ENCODE assay signal across 25 mouse cellular contexts in genomic region chr5:134371511-134372289, GRCm38 (mm10). TPM values are rescaled to one million over a fixed set of nuclear protein-coding genes. Genes with fewer than 3 reads are reported as not detected.
A peak's percentile ranks its signal among the peaks of the same experiment; 100 is the strongest.
DNase-seq lines count a peak whose midpoint lies in the region; ATAC-seq and TF ChIP-seq lines count a peak whose summit lies in the region.
"Had no signal": no experiment of that assay in that cellular context is flagged by ENCODE, and none has a peak within 500 bp of the region (broad histone marks: within the 10 kb centered on the region; RNA-seq: fewer than 3 reads in every experiment).

No protein-coding gene starts in this region.

- H3K4me2 ChIP-seq in heart, postnatal 0 days (ENCODE audit: low read depth, low read length) = no peak overlapping the region
- no peak overlapping the region for H3K4me2 ChIP-seq in forebrain, embryonic 11.5 days (ENCODE audit: low read depth, low read length, severe bottlenecking)
- H3K4me2 ChIP-seq: heart, embryonic 11.5 days; hindbrain, embryonic 15.5 days; intestine, embryonic 15.5 days had no signal

- H3K9me3 ChIP-seq in heart, postnatal 0 days (replicated peaks; ENCODE audit: control insufficient read depth, low read length) = no peaks in the 10 kb centered on the region
- H3K9me3 ChIP-seq in forebrain, embryonic 11.5 days (ENCODE audit: control insufficient read depth, low read length) = no peaks in the 10 kb centered on the region
- H3K9me3 ChIP-seq: G1E; hindbrain, embryonic 15.5 days; intestine, embryonic 15.5 days had no signal

- WGBS in heart, postnatal 0 days = 90% methylated on average over 5 of the region's 5 CpGs
- 42% methylated on average over 5 of the region's 5 CpGs for WGBS in thymus, adult 2 months
- WGBS in forebrain, embryonic 11.5 days = 82% methylated on average over 5 of the region's 5 CpGs

- H3K27me3 ChIP-seq in heart, postnatal 0 days (ENCODE audit: control insufficient read depth, insufficient read depth, low read length) = no peaks in the 10 kb centered on the region
- no peaks in the 10 kb centered on the region for H3K27me3 ChIP-seq in thymus, adult 2 months (ENCODE audit: control insufficient read depth, insufficient read depth, low read length)
- no peaks in the 10 kb centered on the region for H3K27me3 ChIP-seq in forebrain, embryonic 11.5 days (ENCODE audit: control insufficient read depth, insufficient read depth, low read length)
- H3K27me3 ChIP-seq: hindbrain, embryonic 15.5 days; intestine, embryonic 15.5 days had no signal

- H3K9ac ChIP-seq in heart, postnatal 0 days (replicated peaks; ENCODE audit: low read depth, low read length) = no peak overlapping the region
- H3K9ac ChIP-seq in forebrain, embryonic 11.5 days (ENCODE audit: low read length) = no peak overlapping the region
- H3K9ac ChIP-seq: forebrain, postnatal 0 days; hindbrain, embryonic 15.5 days; intestine, embryonic 15.5 days had no signal

- 0 out of 2 replicates have a peak, but pooled peaks have one; percentile 23 for TF ChIP-seq POLR2A in thymus, adult 2 months (IDR thresholded peaks at IDR 0.05; ENCODE audit: control insufficient read depth, extremely low read depth, insufficient read depth, low read length, poor library complexity)

- no peak for TF ChIP-seq CTCF in heart, postnatal 0 days (IDR thresholded peaks at IDR 0.05; ENCODE audit: low read depth)
- no peak for TF ChIP-seq CTCF in thymus, adult 2 months (IDR thresholded peaks at IDR 0.05; ENCODE audit: borderline replicate concordance, control insufficient read depth, extremely low read depth, insufficient read depth, low read length, poor library complexity)

- no peaks in the 10 kb centered on the region for H3K4me1 ChIP-seq in heart, postnatal 0 days (ENCODE audit: control insufficient read depth, insufficient read depth)
- peaks cover 37% of the 10 kb centered on the region for H3K4me1 ChIP-seq in thymus, adult 2 months (replicated peaks; ENCODE audit: control insufficient read depth, insufficient read depth, low read length)
- H3K4me1 ChIP-seq in forebrain, embryonic 11.5 days (replicated peaks; ENCODE audit: control insufficient read depth, insufficient read depth, low read length) = no peaks in the 10 kb centered on the region
- H3K4me1 ChIP-seq: hindbrain, embryonic 15.5 days; intestine, embryonic 15.5 days had no signal

- DNase-seq in heart, postnatal 0 days (ENCODE audit: low spot score) = no peak
- DNase-seq in heart, adult 9 months (ENCODE audit: low spot score in 2 of 2) = no peak
- DNase-seq in thymus, adult 2 months = peak; percentile 50
- peak; percentile 67 for DNase-seq in thymus, postnatal 14 days
- DNase-seq in thymus, postnatal 4 days = peak; percentile 54
- DNase-seq in frontal cortex, adult 2 months (ENCODE audit: extremely low spot score in 1 of 2, low spot score in 1 of 2) = no peak
- no peak for DNase-seq in ovary, postnatal 14 days (ENCODE audit: low spot score)
- no peak for DNase-seq in forebrain, embryonic 11.5 days (ENCODE audit: low spot score)
- DNase-seq: adrenal gland, adult 2 months; adrenal gland, postnatal 14 days; cerebellum, adult 11 months; cerebellum, adult 2 months; cerebellum, adult 9-11 months; cerebellum, postnatal 25 days; forebrain, postnatal 0 days; gastrocnemius, postnatal 25 days; heart, adult 2 months; heart, postnatal 14 days; heart, postnatal 4 days had no signal

- peaks cover 23% of the 10 kb centered on the region for H3K36me3 ChIP-seq in heart, postnatal 0 days (replicated peaks; ENCODE audit: control insufficient read depth, insufficient read depth, low read length)
- peaks cover 2% of the 10 kb centered on the region; the same call in 1 of the 2 replicates for H3K36me3 ChIP-seq in thymus, adult 2 months (ENCODE audit: control insufficient read depth, insufficient read depth, low read length)
- no peaks in the 10 kb centered on the region; the same call in 1 of the 2 replicates for H3K36me3 ChIP-seq in forebrain, embryonic 11.5 days (ENCODE audit: control insufficient read depth, insufficient read depth, low read length)
- H3K36me3 ChIP-seq: forebrain, embryonic 10.5 days; G1E had no signal

- TF ChIP-seq EP300 in heart, postnatal 0 days (IDR thresholded peaks at IDR 0.05; ENCODE audit: low read depth) = no peak

- H3K4me3 ChIP-seq in heart, postnatal 0 days (ENCODE audit: low read depth, low read length) = no peak overlapping the region
- H3K4me3 ChIP-seq in thymus, adult 2 months (ENCODE audit: control insufficient read depth, insufficient read depth, low read length) = no peak overlapping the region
- H3K4me3 ChIP-seq in forebrain, embryonic 11.5 days (ENCODE audit: low read depth, low read length) = no peak overlapping the region
- H3K4me3 ChIP-seq: forebrain, embryonic 10.5 days; heart, adult 2 months; hindbrain, embryonic 15.5 days; intestine, embryonic 15.5 days had no signal

- ATAC-seq in heart, postnatal 0 days (ENCODE audit: insufficient read depth, low read depth) = no peak
- no peak for ATAC-seq in forebrain, embryonic 11.5 days (replicated peaks; ENCODE audit: low FRiP score)
- ATAC-seq: forebrain, embryonic 14.5 days; forebrain, postnatal 0 days; intestine, embryonic 15.5 days had no signal

- peak overlapping the region; percentile 18; the same call in 1 of the 2 replicates for H3K27ac ChIP-seq in heart, postnatal 0 days (ENCODE audit: low read depth)
- peak overlapping the region; percentile 98 for H3K27ac ChIP-seq in thymus, adult 2 months (ENCODE audit: control insufficient read depth, insufficient read depth, low read length)
- no peak overlapping the region for H3K27ac ChIP-seq in forebrain, embryonic 11.5 days (ENCODE audit: low read depth, low read length)
- H3K27ac ChIP-seq: forebrain, embryonic 10.5 days; heart, adult 2 months; hindbrain, embryonic 15.5 days; intestine, embryonic 15.5 days had no signal

RNA-seq across cellular contexts. Expression of gene Gtf2i, which starts 57.1 kb away (rescaled TPM):
- 84.8 and 97.1 TPM in 2 replicates for total RNA-seq in heart, postnatal 0 days (2014; rRNA removed; ENCODE audit: low replicate concordance)
- polyA plus RNA-seq in heart, postnatal 0 days (2015; fragmentation: Nextera tagmentation; extraction: Ambion mirVana) = 81.9 and 82.3 TPM in 2 replicates
- polyA plus RNA-seq in thymus, adult 2 months (2012; rRNA removed) = 131 and 136 TPM in 2 replicates
- 168 and 188 TPM in 2 replicates for polyA plus RNA-seq in frontal cortex, adult 2 months (2012; rRNA removed)
- polyA plus RNA-seq in forebrain, embryonic 11.5 days (2014; fragmentation: Nextera tagmentation; extraction: Ambion mirVana) = 214 and 239 TPM in 2 replicates

Comparison
In these comparisons a context has a peak if more than half of its experiments do, and no peak if none do; other contexts are left out.
1. DNase-seq: peak in thymus, adult 2 months (single experiment), thymus, postnatal 14 days (single experiment) and thymus, postnatal 4 days (single experiment); none in heart, postnatal 0 days (single experiment), heart, adult 9 months (0 of 2), frontal cortex, adult 2 months (0 of 2), ovary, postnatal 14 days (single experiment) and forebrain, embryonic 11.5 days (single experiment).